Mouse (Mus musculus) layer of hippocampus, adult 9-11 months (tissue): Measurements from ENCODE around the gene Ifnk.

Experiments
- DNase-seq: peaks from one replicate; pipeline ENCODE4 v3.0.0; 2022

The Ifnk gene

GRCm38 (mm10) chr4:35140317-35140716 lies 11.5 kb upstream of the Ifnk start:
- no peak for DNase-seq

- DNase-seq, result no peak
These were observed 8.3 kb upstream of the Ifnk start for GRCm38 (mm10) chr4:35143472-35144102.

- no peak for DNase-seq
These were observed 6.1 kb upstream of the Ifnk start for GRCm38 (mm10) chr4:35145726-35146125.

DNA sequence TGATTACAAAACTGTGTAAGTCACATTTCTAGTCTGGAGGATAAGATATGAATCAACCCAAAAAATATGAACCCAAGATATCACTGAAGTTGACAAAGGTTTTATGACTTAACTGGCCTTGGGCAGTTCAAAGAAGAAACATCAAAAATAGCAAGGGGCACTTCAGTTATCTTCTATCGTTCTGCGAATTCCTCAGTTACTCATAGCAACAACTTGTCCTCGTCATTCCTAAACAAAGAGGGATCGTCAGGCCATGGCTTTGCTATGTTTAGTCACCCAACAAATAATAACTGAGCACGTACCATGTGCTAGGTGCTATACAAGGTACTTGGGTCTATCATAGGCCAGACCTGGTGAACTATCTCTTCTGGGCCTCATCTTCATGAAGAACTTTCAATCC lies 5.3 kb upstream of the Ifnk start:
- DNase-seq, result no peak

GRCm38 (mm10) chr4:35148326-35148725 lies 3.5 kb upstream of the Ifnk start:
- DNase-seq, result no peak

DNA sequence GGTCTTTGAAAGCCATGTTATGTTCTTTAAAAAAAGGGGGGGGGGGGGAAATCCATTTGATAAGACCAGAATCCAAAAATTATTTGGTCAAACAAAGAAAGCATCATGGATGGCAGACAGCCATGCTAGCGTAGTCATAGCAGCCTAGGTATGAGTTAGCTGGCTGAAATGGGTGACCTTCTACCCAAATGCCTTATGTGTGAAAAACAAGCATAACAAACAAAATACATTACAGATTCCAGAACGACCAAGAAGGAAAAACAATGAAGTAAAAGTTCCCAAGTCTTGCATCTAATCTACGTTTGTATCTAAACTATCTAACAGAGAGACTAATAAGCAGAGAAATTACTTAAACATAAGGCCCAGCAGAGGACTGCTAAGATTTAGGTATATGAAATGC lies 1.1 kb upstream of the Ifnk start:
- no peak for DNase-seq

GRCm38 (mm10) chr4:35154051-35154450 lies 2.2 kb downstream of the Ifnk start:
- no peak for DNase-seq

- no peak for DNase-seq
These were observed 3.5 kb downstream of the Ifnk start for GRCm38 (mm10) chr4:35155132-35155922.

GRCm38 (mm10) chr4:35156149-35156611 lies 4.3 kb downstream of the Ifnk start:
- peak; percentile 37 for DNase-seq

DNA sequence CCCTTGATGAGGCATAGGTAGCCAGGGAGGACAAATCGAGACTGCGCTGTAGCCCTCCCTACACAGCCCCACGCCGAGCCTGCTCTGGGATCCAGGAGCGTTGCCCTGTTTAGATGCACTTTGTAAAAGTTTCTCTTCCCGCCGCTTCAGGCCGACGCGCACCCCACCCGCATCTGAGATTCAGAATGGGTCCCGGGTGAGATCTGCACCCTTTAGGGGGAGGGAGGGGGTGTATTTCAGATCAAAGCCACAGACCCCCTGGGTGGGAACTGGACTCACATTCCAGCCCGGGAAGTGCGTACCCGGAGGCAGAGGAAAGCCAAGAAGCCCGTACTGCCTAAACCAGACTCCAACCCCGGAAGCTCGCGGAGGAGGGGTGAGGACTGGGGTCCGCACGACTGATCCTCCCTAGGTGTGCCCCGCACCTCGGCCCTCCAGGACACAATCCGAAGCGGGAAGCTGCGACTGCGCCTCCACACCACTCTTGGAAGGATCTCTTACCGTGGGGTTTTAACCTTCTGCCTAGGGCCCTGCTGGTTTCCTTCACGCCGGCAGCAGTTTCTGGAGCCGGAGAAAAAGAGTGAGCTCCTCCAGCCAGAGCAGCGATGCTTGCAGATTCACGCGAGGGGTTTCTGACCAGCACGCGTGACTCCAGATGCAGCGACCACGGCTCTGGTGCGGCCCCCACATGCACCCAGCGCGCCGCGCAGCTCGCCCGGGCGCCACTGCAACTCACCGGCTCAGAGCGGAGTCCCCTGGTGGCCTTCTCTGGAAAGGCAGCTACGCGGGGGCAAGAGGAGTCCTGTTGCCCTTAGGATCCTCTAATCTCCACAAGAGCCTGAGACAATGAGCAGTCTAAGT lies 5.1 kb downstream of the Ifnk start, which contains the start of gene Mob3b:
Gene Mob3b, minus strand, starts transcription at position 734 of the 861 bp plus-strand sequence.
- peak; percentile 71 for DNase-seq

GRCm38 (mm10) chr4:35157815-35158214 lies 6.0 kb downstream of the Ifnk start:
- DNase-seq, result no peak

DNA sequence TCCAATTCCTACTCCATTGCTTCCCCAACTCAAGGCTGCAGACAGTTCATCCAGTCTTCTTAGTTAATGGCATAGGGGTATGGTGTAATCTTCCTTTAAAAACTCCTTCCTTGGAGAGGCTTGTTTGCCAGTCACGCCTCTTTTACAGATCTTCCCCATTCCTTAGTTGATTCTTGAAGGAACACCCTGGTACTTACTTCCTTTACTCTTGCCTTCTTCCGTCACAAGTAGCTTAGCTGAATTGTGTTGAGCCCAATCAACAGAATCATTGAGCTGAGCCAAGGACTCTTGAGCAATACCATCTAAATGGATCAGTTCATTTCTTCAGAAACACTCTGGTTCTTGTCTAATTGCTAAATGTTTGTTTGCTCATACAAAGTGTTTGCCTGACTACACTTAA lies 13.4 kb downstream of the Ifnk start:
- no peak for DNase-seq

GRCm38 (mm10) chr4:35165947-35166346 lies 14.1 kb downstream of the Ifnk start:
- no peak for DNase-seq

- DNase-seq, result peak; percentile 54
These were observed 16.0 kb downstream of the Ifnk start for GRCm38 (mm10) chr4:35167855-35168254.

- DNase-seq, result no peak
These were observed 17.8 kb downstream of the Ifnk start for GRCm38 (mm10) chr4:35169571-35170125.

DNA sequence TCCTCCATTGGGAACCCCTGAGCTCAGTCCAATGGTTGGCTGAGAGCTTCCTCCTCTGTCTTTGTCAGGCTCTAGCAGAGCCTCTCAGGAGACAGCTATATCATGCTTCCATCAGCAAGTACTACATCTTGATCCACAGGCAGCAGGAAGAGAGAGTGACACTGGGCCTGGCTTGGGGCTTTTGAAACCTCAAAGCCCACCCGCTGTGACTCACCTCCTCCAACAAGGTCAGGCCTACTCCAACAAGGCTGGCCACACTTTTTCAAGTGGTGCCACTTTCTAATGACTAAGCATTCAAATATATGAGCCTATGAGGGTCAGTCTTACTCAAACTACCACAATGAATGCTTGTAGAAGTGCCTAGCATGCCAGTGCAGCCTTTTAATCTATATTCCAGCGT lies 20.6 kb downstream of the Ifnk start:
- no peak for DNase-seq

DNA sequence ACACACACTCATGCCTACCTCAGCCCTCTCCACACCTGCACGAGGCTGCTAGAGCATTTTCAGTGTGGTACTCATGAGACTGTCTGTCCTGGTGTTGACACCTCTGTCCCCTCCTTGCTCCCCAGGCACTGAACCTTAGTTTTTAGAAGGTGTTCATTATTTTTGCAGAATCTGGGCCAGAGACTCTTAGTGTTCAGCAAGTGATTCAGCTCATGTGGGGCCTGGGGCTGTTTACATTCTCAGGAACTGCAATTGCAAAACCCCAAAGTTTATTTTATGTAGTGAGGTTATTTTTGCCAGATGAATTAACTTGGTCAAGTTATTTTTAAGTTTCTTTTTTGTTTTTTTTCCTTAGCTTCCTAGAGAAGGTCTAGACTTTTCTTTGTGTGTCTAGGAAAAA lies 21.7 kb downstream of the Ifnk start:
- DNase-seq, result no peak

GRCm38 (mm10) chr4:35175566-35175965 lies 23.7 kb downstream of the Ifnk start:
- no peak for DNase-seq

DNA sequence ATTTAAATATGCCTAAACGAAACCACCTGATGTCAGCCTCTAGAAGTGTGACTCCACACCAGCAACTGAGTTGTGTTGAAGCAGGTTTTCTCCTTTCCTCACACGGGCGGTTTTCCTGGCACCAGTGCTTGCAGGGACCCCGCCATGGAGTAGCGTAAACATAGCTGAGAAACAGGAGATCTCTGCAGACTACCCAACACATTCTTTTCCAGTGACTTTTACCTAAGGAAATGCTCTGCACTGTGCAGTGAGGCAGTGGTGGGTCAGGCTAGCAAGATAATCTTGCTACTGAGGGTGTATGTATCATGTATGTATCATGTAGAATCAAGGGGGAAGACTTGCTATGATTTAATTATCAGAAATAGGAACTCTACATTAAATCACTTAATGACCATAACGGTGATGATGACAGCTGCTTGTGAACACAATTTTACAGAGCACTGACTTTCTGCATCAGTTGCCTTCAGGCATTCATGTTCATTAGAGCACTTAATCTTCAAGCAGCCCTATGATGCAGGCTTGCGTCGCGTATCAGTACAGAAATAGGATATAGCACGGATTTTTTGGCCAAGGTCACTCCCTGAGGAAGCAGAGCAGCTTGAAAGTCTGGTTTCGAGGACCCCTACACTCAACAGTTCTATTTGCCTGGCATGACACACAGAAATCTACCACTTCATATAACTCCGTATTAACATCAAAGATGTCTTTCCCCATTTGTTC lies 26.2 kb downstream of the Ifnk start:
- DNase-seq, result no peak

- no peak for DNase-seq
These were observed 35.9 kb downstream of the Ifnk start for GRCm38 (mm10) chr4:35187617-35188326.

- DNase-seq, result peak; percentile 26
These were observed 37.9 kb downstream of the Ifnk start for GRCm38 (mm10) chr4:35189794-35190193.

GRCm38 (mm10) chr4:35192725-35193124 lies 40.9 kb downstream of the Ifnk start:
- no peak for DNase-seq
